Mouse (Mus musculus): ENCODE data around the gene Timp3. TPM values are rescaled to one million over a fixed set of nuclear protein-coding genes. Genes with fewer than 3 reads are reported as not detected.

Gene Timp3
- polyA plus RNA-seq, 1 experiment = 25.3 TPM

DNA sequence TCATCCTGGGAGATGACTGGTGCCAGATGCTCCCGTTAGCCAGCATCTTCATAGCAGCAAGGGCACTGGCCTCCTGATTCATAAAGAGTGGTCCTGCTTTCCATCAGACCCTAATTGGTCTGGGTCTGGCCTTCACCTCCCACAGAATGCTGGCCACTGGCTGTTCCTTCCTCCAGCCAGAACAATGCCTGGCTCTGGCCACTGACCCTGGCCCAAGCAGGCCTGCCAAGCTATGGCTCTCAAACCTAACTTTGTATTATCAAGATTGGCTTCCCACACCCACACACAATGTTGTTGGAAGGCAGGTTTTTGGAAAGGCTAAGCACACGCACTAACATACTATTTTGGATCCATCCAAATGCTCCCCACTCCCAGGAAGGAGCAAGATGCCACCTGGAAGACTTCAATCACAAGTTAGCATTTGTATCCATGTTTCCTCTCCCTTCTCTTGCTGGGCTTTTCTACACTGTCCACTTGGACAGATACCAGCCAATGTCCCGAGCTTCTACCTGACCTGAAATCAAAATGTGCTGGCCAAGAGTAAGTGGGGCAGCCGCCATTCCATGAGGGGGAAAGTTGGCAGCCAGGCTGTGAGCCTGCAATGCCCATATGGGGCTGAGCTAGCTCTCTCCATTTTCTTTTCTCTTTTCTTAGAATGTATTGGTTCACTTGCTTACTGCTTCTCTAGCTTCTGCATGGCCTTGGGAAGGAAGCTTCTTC is 23.3 kb downstream of the Timp3 start:
- H3K36me3 ChIP-seq (ENCODE audit: control insufficient read depth, insufficient read depth, low read length) = no peaks in the 10 kb centered on the region
- 78% methylated on average over 4 of the region's 4 CpGs for WGBS
- no peak overlapping the region for H3K27ac ChIP-seq (ENCODE audit: insufficient read depth, low read length)
- no peaks in the 10 kb centered on the region for H3K27me3 ChIP-seq (ENCODE audit: control insufficient read depth, insufficient read depth, low read length)
- no peak overlapping the region for H3K4me3 ChIP-seq (ENCODE audit: extremely low read depth, insufficient read depth, insufficient read length)
- TF ChIP-seq POLR2A (IDR thresholded peaks at IDR 0.05; ENCODE audit: low read depth, low read length) (no peak), CTCF (IDR thresholded peaks at IDR 0.05; ENCODE audit: extremely low read depth, insufficient read depth, insufficient read length, insufficient replicate concordance) (no peak)
- no peaks in the 10 kb centered on the region for H3K4me1 ChIP-seq (ENCODE audit: control insufficient read depth, insufficient read depth, insufficient read length)
- no peak for DNase-seq (ENCODE audit: low read depth in 1 of 2, low spot score in 2 of 2)

DNA sequence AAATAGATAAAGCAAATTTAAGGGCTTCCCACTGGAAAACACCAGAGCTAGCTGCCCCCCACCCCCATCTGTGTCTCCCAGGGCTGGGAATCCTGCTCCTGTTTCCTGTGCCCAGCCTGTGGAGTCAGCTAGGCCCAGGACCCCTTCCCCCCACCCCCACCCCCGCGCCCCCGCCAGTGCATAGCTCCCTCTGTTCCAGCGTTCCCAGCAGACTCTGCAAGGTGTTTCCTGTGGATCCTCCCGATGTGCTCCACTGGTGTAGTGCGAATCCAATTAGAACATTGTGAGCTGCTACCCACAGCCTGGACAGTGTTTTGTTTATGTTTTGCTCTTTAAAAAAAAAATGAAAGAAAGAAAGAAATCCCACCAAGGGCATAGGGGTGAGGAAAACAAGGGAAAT is 25.1 kb downstream of the Timp3 start:
- Histone ChIP-seq H3K36me3 (ENCODE audit: control insufficient read depth, insufficient read depth, low read length) (no peaks in the 10 kb centered on the region), H3K4me1 (ENCODE audit: control insufficient read depth, insufficient read depth, insufficient read length) (no peaks in the 10 kb centered on the region), H3K27me3 (ENCODE audit: control insufficient read depth, insufficient read depth, low read length) (no peaks in the 10 kb centered on the region), H3K4me3 (ENCODE audit: extremely low read depth, insufficient read depth, insufficient read length) (no peak overlapping the region), H3K27ac (ENCODE audit: insufficient read depth, low read length) (no peak overlapping the region)
- no peak for TF ChIP-seq POLR2A (IDR thresholded peaks at IDR 0.05; ENCODE audit: low read depth, low read length)
- no peak for TF ChIP-seq CTCF (IDR thresholded peaks at IDR 0.05; ENCODE audit: extremely low read depth, insufficient read depth, insufficient read length, insufficient replicate concordance)
- DNase-seq (ENCODE audit: low read depth in 1 of 2, low spot score in 2 of 2) = no peak
- 68% methylated on average over 5 of the region's 6 CpGs for WGBS

DNA sequence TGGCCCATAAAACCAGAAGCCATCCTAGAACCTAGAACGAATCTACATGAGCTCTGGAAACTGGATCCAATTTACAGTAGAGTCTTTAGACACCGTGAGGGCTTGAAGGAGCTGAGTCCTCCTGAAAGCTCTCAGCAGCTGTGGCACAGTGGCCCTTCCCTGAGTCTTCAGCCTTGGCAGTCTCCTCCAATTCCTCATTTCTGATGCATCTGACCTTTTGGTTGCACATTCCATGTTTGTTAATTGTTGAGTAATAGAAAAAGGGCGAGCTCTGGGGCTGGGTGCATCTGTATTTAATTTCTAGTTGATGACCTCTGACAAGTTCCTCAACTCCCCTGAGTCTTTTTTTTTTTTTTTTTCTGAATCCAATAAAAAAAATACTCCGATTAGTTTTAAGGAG is 28.0 kb downstream of the Timp3 start:
- no peak overlapping the region for H3K27ac ChIP-seq (ENCODE audit: insufficient read depth, low read length)
- TF ChIP-seq CTCF (IDR thresholded peaks at IDR 0.05; ENCODE audit: extremely low read depth, insufficient read depth, insufficient read length, insufficient replicate concordance) = no peak
- no peak for TF ChIP-seq POLR2A (IDR thresholded peaks at IDR 0.05; ENCODE audit: low read depth, low read length)
- no peaks in the 10 kb centered on the region for H3K36me3 ChIP-seq (ENCODE audit: control insufficient read depth, insufficient read depth, low read length)
- H3K4me1 ChIP-seq (ENCODE audit: control insufficient read depth, insufficient read depth, insufficient read length) = no peaks in the 10 kb centered on the region
- H3K27me3 ChIP-seq (ENCODE audit: control insufficient read depth, insufficient read depth, low read length) = no peaks in the 10 kb centered on the region
- no peak for DNase-seq (ENCODE audit: low read depth in 1 of 2, low spot score in 2 of 2)
- 85% methylated on average over 4 of the region's 4 CpGs for WGBS
- H3K4me3 ChIP-seq (ENCODE audit: extremely low read depth, insufficient read depth, insufficient read length) = no peak overlapping the region

DNA sequence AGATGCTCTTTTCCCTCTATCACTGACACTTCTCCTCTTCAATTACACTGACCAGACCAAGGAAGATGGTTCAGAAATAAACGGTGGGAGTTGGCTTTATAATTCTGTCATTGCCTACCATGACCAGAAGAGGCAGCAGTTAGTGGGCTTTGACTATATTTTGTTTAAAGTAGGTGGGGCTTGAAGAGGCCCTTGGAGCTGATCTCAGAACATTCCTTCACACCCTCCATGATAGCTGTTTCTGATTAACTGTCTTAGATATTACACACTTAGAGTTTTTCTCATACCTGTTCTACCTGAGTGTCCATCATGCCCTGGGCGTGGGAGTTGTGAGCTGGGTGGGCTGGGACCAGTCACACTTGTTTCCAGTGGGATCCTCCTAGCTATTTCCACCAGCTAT is 28.5 kb downstream of the Timp3 start:
- no peaks in the 10 kb centered on the region for H3K36me3 ChIP-seq (ENCODE audit: control insufficient read depth, insufficient read depth, low read length)
- WGBS = 67% methylated on average over 2 of the region's 2 CpGs
- no peaks in the 10 kb centered on the region for H3K4me1 ChIP-seq (ENCODE audit: control insufficient read depth, insufficient read depth, insufficient read length)
- H3K27me3 ChIP-seq (ENCODE audit: control insufficient read depth, insufficient read depth, low read length) = no peaks in the 10 kb centered on the region
- TF ChIP-seq POLR2A (IDR thresholded peaks at IDR 0.05; ENCODE audit: low read depth, low read length) (no peak), CTCF (IDR thresholded peaks at IDR 0.05; ENCODE audit: extremely low read depth, insufficient read depth, insufficient read length, insufficient replicate concordance) (no peak)
- no peak overlapping the region for H3K4me3 ChIP-seq (ENCODE audit: extremely low read depth, insufficient read depth, insufficient read length)
- H3K27ac ChIP-seq (ENCODE audit: insufficient read depth, low read length) = no peak overlapping the region
- DNase-seq (ENCODE audit: low read depth in 1 of 2, low spot score in 2 of 2) = no peak

DNA sequence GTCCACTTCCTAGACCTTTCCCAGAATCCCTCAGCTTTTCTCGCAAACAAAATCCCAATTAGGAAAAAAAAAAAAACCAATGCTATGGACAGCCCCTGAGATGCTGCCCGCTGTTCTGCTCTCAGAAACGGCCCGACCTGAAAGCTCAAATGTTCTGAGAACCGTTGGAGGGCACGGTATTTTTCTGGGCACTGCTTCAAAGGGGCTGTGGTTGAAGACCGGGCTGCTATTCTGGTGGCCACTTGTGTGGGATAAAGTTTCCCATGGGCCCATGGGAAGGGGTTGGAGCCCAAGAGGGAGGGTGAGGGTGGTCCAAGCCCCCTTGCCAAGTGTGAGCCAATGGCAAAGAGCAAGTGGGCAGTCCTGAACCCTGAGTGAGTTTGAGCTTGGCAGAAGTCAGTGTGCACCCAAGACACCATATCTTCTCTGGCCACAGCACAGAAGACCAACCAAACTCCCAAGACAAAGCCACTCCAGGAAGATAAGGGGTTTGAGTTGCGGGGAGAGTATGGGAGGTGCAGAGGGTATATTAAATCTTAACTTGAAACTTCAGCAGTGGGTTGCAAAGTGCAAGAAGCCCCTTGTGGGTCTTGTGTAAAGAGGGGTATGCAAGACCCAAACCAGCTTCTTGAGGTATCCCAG is 29.2 kb downstream of the Timp3 start:
- no peak for TF ChIP-seq CTCF (IDR thresholded peaks at IDR 0.05; ENCODE audit: extremely low read depth, insufficient read depth, insufficient read length, insufficient replicate concordance)
- no peak for TF ChIP-seq POLR2A (IDR thresholded peaks at IDR 0.05; ENCODE audit: low read depth, low read length)
- DNase-seq (ENCODE audit: low read depth in 1 of 2, low spot score in 2 of 2) = no peak
- H3K27ac ChIP-seq (ENCODE audit: insufficient read depth, low read length) = no peak overlapping the region
- no peaks in the 10 kb centered on the region for H3K4me1 ChIP-seq (ENCODE audit: control insufficient read depth, insufficient read depth, insufficient read length)
- H3K4me3 ChIP-seq (ENCODE audit: extremely low read depth, insufficient read depth, insufficient read length) = no peak overlapping the region
- H3K27me3 ChIP-seq (ENCODE audit: control insufficient read depth, insufficient read depth, low read length) = no peaks in the 10 kb centered on the region
- no peaks in the 10 kb centered on the region for H3K36me3 ChIP-seq (ENCODE audit: control insufficient read depth, insufficient read depth, low read length)
- 92% methylated on average over 8 of the region's 8 CpGs for WGBS

DNA sequence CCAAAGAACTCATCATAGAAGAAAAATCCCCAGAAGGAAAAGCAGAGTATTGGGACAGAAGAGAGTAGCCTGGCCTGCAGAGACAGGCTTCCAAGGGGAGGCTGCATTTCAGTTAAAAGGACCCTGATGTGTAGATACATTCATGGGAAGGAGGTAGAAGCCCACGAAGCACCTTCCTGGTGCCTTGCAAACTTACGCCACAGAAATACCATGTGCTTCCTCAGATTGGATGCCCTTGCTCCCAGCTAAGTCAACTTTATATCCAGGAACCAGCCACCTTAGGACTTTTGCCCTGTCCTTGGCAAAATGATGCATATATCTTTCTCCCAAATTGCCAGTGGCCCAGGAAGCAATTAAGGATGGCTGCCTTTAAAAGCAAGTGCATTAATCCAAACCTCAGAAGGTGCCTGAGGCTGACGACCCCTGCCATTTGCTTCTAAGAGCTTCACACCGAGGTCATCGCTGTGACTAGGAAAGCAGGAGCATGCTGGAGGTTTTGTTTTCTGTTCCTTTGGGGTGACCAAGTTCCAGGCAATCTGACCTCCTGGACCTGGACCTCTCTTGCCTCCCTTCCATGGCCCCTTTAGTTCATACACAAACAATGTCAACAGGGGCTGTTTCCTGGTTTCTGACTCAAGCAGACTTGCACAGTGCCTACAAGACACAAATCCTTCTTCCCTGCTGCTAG is 31.0 kb downstream of the Timp3 start:
- 72% methylated on average over 5 of the region's 5 CpGs for WGBS
- TF ChIP-seq POLR2A (IDR thresholded peaks at IDR 0.05; ENCODE audit: low read depth, low read length) (no peak), CTCF (IDR thresholded peaks at IDR 0.05; ENCODE audit: extremely low read depth, insufficient read depth, insufficient read length, insufficient replicate concordance) (no peak)
- H3K4me1 ChIP-seq (ENCODE audit: control insufficient read depth, insufficient read depth, insufficient read length) = no peaks in the 10 kb centered on the region
- no peak overlapping the region for H3K4me3 ChIP-seq (ENCODE audit: extremely low read depth, insufficient read depth, insufficient read length)
- DNase-seq (ENCODE audit: low read depth in 1 of 2, low spot score in 2 of 2) = no peak
- no peak overlapping the region for H3K27ac ChIP-seq (ENCODE audit: insufficient read depth, low read length)
- H3K27me3 ChIP-seq (ENCODE audit: control insufficient read depth, insufficient read depth, low read length) = no peaks in the 10 kb centered on the region
- no peaks in the 10 kb centered on the region for H3K36me3 ChIP-seq (ENCODE audit: control insufficient read depth, insufficient read depth, low read length)
